Mouse (Mus musculus): ENCODE results near the gene Ear14. TPM values are rescaled to one million over a fixed set of nuclear protein-coding genes. Genes with fewer than 3 reads are reported as not detected.
A peak's percentile ranks its signal among the peaks of the same experiment; 100 is the strongest.
"Not testable (repeated sequence)": the region's sequence is repeated elsewhere in the genome, so short reads cannot be mapped to it uniquely, and the experiment has no call there.

Ear14 gene
- polyA plus RNA-seq, 1 experiment from 2014 or later, result not detected

- not testable (repeated sequence) for H3K27ac ChIP-seq (ENCODE audit: low read depth, low read length); H3K4me3 ChIP-seq (ENCODE audit: low read depth, low read length); H3K27me3 ChIP-seq (ENCODE audit: control insufficient read depth, insufficient read depth, low read length); H3K9me3 ChIP-seq (ENCODE audit: control insufficient read depth, low read length); H3K9ac ChIP-seq (replicated peaks; ENCODE audit: low read depth, low read length); H3K4me2 ChIP-seq (ENCODE audit: low read depth, low read length); H3K36me3 ChIP-seq (ENCODE audit: control insufficient read depth, insufficient read depth, low read length); H3K4me1 ChIP-seq (ENCODE audit: control insufficient read depth, insufficient read depth, low read length)
- ATAC-seq (ENCODE audit: low read depth), result peak; percentile 28; the same call in 1 of the 2 replicates
- WGBS, result 52% methylated on average over 4 of the region's 4 CpGs
Measured at GRCm38 (mm10) chr14:51172947-51173346, 30.2 kb upstream of the Ear14 start.

GRCm38 (mm10) chr14:51173843-51174242 lies 29.3 kb upstream of the Ear14 start:
- no peak overlapping the region for H3K27ac ChIP-seq (ENCODE audit: low read depth, low read length)
- no peaks in the 10 kb centered on the region for H3K36me3 ChIP-seq (ENCODE audit: control insufficient read depth, insufficient read depth, low read length)
- H3K9ac ChIP-seq (replicated peaks; ENCODE audit: low read depth, low read length), result no peak overlapping the region
- H3K4me3 ChIP-seq (ENCODE audit: low read depth, low read length), result no peak overlapping the region
- H3K9me3 ChIP-seq (ENCODE audit: control insufficient read depth, low read length), result no peaks in the 10 kb centered on the region
- H3K4me1 ChIP-seq (ENCODE audit: control insufficient read depth, insufficient read depth, low read length), result no peaks in the 10 kb centered on the region
- ATAC-seq (ENCODE audit: low read depth), result no peak
- no peaks in the 10 kb centered on the region for H3K27me3 ChIP-seq (ENCODE audit: control insufficient read depth, insufficient read depth, low read length)
- no peak overlapping the region for H3K4me2 ChIP-seq (ENCODE audit: low read depth, low read length)
- 84% methylated on average over 4 of the region's 4 CpGs for WGBS

- not testable (repeated sequence) for H3K4me3 ChIP-seq (ENCODE audit: low read depth, low read length); H3K9ac ChIP-seq (replicated peaks; ENCODE audit: low read depth, low read length); H3K36me3 ChIP-seq (ENCODE audit: control insufficient read depth, insufficient read depth, low read length); ATAC-seq (ENCODE audit: low read depth); H3K4me2 ChIP-seq (ENCODE audit: low read depth, low read length); H3K4me1 ChIP-seq (ENCODE audit: control insufficient read depth, insufficient read depth, low read length); H3K27me3 ChIP-seq (ENCODE audit: control insufficient read depth, insufficient read depth, low read length); H3K27ac ChIP-seq (ENCODE audit: low read depth, low read length); H3K9me3 ChIP-seq (ENCODE audit: control insufficient read depth, low read length)
- WGBS, result 83% methylated on average over 2 of the region's 2 CpGs
Measured at GRCm38 (mm10) chr14:51181051-51181450, 22.1 kb upstream of the Ear14 start.

GRCm38 (mm10) chr14:51195681-51196080 lies 7.5 kb upstream of the Ear14 start:
- no peak overlapping the region for H3K27ac ChIP-seq (ENCODE audit: low read depth, low read length)
- H3K9ac ChIP-seq (replicated peaks; ENCODE audit: low read depth, low read length), result no peak overlapping the region
- no peak overlapping the region for H3K4me2 ChIP-seq (ENCODE audit: low read depth, low read length)
- no peaks in the 10 kb centered on the region for H3K4me1 ChIP-seq (ENCODE audit: control insufficient read depth, insufficient read depth, low read length)
- no peaks in the 10 kb centered on the region for H3K9me3 ChIP-seq (ENCODE audit: control insufficient read depth, low read length)
- 94% methylated on average over 4 of the region's 4 CpGs for WGBS
- H3K36me3 ChIP-seq (ENCODE audit: control insufficient read depth, insufficient read depth, low read length), result no peaks in the 10 kb centered on the region
- H3K4me3 ChIP-seq (ENCODE audit: low read depth, low read length), result no peak overlapping the region
- ATAC-seq (ENCODE audit: low read depth), result no peak
- H3K27me3 ChIP-seq (ENCODE audit: control insufficient read depth, insufficient read depth, low read length), result no peaks in the 10 kb centered on the region

- Histone ChIP-seq H3K4me3 (ENCODE audit: low read depth, low read length) (no peak within 1 kb of the TSS), H3K9me3 (ENCODE audit: control insufficient read depth, low read length) (no peaks in the 10 kb centered on the region), H3K9ac (replicated peaks; ENCODE audit: low read depth, low read length) (no peak within 1 kb of the TSS), H3K36me3 (ENCODE audit: control insufficient read depth, insufficient read depth, low read length) (no peaks in the 10 kb centered on the region), H3K27ac (ENCODE audit: low read depth, low read length) (no peak within 1 kb of the TSS), H3K4me2 (ENCODE audit: low read depth, low read length) (no peak within 1 kb of the TSS), H3K4me1 (ENCODE audit: control insufficient read depth, insufficient read depth, low read length) (no peaks in the 10 kb centered on the region), H3K27me3 (ENCODE audit: control insufficient read depth, insufficient read depth, low read length) (no peaks in the 10 kb centered on the region)
- no peak for ATAC-seq (ENCODE audit: low read depth)
- 86% methylated on average over 5 of the region's 5 CpGs for WGBS
Measured at GRCm38 (mm10) chr14:51199098-51200023, 3.8 kb upstream of the Ear14 start, which contains the start of gene Ang2. Gene Ang2, minus strand, starts transcription at chr14:51199148.

GRCm38 (mm10) chr14:51200054-51200453 lies 3.1 kb upstream of the Ear14 start:
- ATAC-seq (ENCODE audit: low read depth), result no peak
- 87% methylated on average over 2 of the region's 2 CpGs for WGBS
- H3K4me1 ChIP-seq (ENCODE audit: control insufficient read depth, insufficient read depth, low read length), result no peaks in the 10 kb centered on the region

GRCm38 (mm10) chr14:51200466-51200865 lies 2.7 kb upstream of the Ear14 start:
- Histone ChIP-seq H3K9ac (replicated peaks; ENCODE audit: low read depth, low read length) (no peak overlapping the region), H3K27me3 (ENCODE audit: control insufficient read depth, insufficient read depth, low read length) (no peaks in the 10 kb centered on the region), H3K27ac (ENCODE audit: low read depth, low read length) (no peak overlapping the region), H3K4me2 (ENCODE audit: low read depth, low read length) (no peak overlapping the region), H3K9me3 (ENCODE audit: control insufficient read depth, low read length) (no peaks in the 10 kb centered on the region), H3K36me3 (ENCODE audit: control insufficient read depth, insufficient read depth, low read length) (no peaks in the 10 kb centered on the region), H3K4me1 (ENCODE audit: control insufficient read depth, insufficient read depth, low read length) (no peaks in the 10 kb centered on the region), H3K4me3 (ENCODE audit: low read depth, low read length) (no peak overlapping the region)
- no peak for ATAC-seq (ENCODE audit: low read depth)
- WGBS, result 91% methylated on average over 2 of the region's 2 CpGs

More at GRCm38 (mm10) chr14:51200054-51200453, 3.1 kb upstream of the Ear14 start:
- H3K9me3 ChIP-seq (ENCODE audit: control insufficient read depth, low read length), result no peaks in the 10 kb centered on the region
- no peak overlapping the region for H3K9ac ChIP-seq (replicated peaks; ENCODE audit: low read depth, low read length)
- no peak overlapping the region for H3K27ac ChIP-seq (ENCODE audit: low read depth, low read length)
- H3K27me3 ChIP-seq (ENCODE audit: control insufficient read depth, insufficient read depth, low read length), result no peaks in the 10 kb centered on the region
- no peaks in the 10 kb centered on the region for H3K36me3 ChIP-seq (ENCODE audit: control insufficient read depth, insufficient read depth, low read length)
- no peak overlapping the region for H3K4me3 ChIP-seq (ENCODE audit: low read depth, low read length)
- H3K4me2 ChIP-seq (ENCODE audit: low read depth, low read length), result no peak overlapping the region

- ATAC-seq (ENCODE audit: low read depth); H3K27me3 ChIP-seq (ENCODE audit: control insufficient read depth, insufficient read depth, low read length); H3K9ac ChIP-seq (replicated peaks; ENCODE audit: low read depth, low read length); H3K4me3 ChIP-seq (ENCODE audit: low read depth, low read length); H3K4me1 ChIP-seq (ENCODE audit: control insufficient read depth, insufficient read depth, low read length); H3K36me3 ChIP-seq (ENCODE audit: control insufficient read depth, insufficient read depth, low read length); H3K4me2 ChIP-seq (ENCODE audit: low read depth, low read length); H3K27ac ChIP-seq (ENCODE audit: low read depth, low read length); H3K9me3 ChIP-seq (ENCODE audit: control insufficient read depth, low read length): not testable (repeated sequence)
- 96% methylated on average over 3 of the region's 3 CpGs for WGBS
Measured at GRCm38 (mm10) chr14:51220075-51220474, 16.9 kb downstream of the Ear14 start.

GRCm38 (mm10) chr14:51229657-51230056 lies 26.5 kb downstream of the Ear14 start:
- H3K9me3 ChIP-seq (ENCODE audit: control insufficient read depth, low read length); ATAC-seq (ENCODE audit: low read depth); H3K27me3 ChIP-seq (ENCODE audit: control insufficient read depth, insufficient read depth, low read length); H3K27ac ChIP-seq (ENCODE audit: low read depth, low read length); H3K4me1 ChIP-seq (ENCODE audit: control insufficient read depth, insufficient read depth, low read length); H3K9ac ChIP-seq (replicated peaks; ENCODE audit: low read depth, low read length); H3K4me3 ChIP-seq (ENCODE audit: low read depth, low read length); H3K4me2 ChIP-seq (ENCODE audit: low read depth, low read length); H3K36me3 ChIP-seq (ENCODE audit: control insufficient read depth, insufficient read depth, low read length): not testable (repeated sequence)
- WGBS, result 74% methylated on average over 4 of the region's 4 CpGs

Measured in neural tube, embryonic 14.5 days (tissue).